Mouse (Mus musculus): ENCODE measurements at regions not wholly inside any gene's neighbourhood (a gene's known extent, or its start where the extent isn't known, plus 50 kb on each side); places are given as distances from the start of the nearest gene placed in this dataset.

GRCm38 (mm10) chr4:124223646-124224500, 306.1 kb upstream of the 4930535I16Rik start:
- no peak for ATAC-seq (replicated peaks; ENCODE audit: insufficient number of reproducible peaks, insufficient read depth, low FRiP score, low read depth)
- no peak overlapping the region for H3K27ac ChIP-seq
- peaks cover 44% of the 10 kb centered on the region for H3K27me3 ChIP-seq
- 78% methylated on average over 15 of the region's 15 CpGs for WGBS
- no peak overlapping the region for H3K9ac ChIP-seq
- H3K9me3 ChIP-seq (replicated peaks): no peaks in the 10 kb centered on the region
- H3K4me2 ChIP-seq: no peak overlapping the region
- no peaks in the 10 kb centered on the region for H3K36me3 ChIP-seq
- H3K4me3 ChIP-seq: no peak overlapping the region
- 0 out of 2 replicates have a peak, but pooled peaks cover 4% of the 10 kb centered on the region for H3K4me1 ChIP-seq (replicated peaks)

- WGBS: 76% methylated on average over 4 of the region's 4 CpGs
- no peak overlapping the region for H3K4me2 ChIP-seq
- H3K36me3 ChIP-seq: no peaks in the 10 kb centered on the region
- no peak overlapping the region for H3K27ac ChIP-seq
- ATAC-seq (replicated peaks; ENCODE audit: insufficient number of reproducible peaks, insufficient read depth, low FRiP score, low read depth): no peak
- H3K4me3 ChIP-seq: no peak overlapping the region
- no peak overlapping the region for H3K9ac ChIP-seq
- peaks cover 8% of the 10 kb centered on the region; the same call in 1 of the 2 replicates for H3K4me1 ChIP-seq (replicated peaks)
- no peaks in the 10 kb centered on the region for H3K9me3 ChIP-seq (replicated peaks)
- H3K27me3 ChIP-seq: peaks cover 32% of the 10 kb centered on the region
Observed at GRCm38 (mm10) chr4:124221736-124222135, 303.9 kb upstream of the 4930535I16Rik start.

- H3K4me2 ChIP-seq: peak overlapping the region; percentile 28; the same call in 1 of the 2 replicates
- H3K4me3 ChIP-seq: no peak overlapping the region
- no peaks in the 10 kb centered on the region for H3K9me3 ChIP-seq (replicated peaks)
- no peak overlapping the region for H3K9ac ChIP-seq
- peaks cover 16% of the 10 kb centered on the region for H3K27me3 ChIP-seq
- peaks cover 8% of the 10 kb centered on the region; the same call in 1 of the 2 replicates for H3K4me1 ChIP-seq (replicated peaks)
- no peaks in the 10 kb centered on the region for H3K36me3 ChIP-seq
- 34% methylated on average over 10 of the region's 10 CpGs for WGBS
- H3K27ac ChIP-seq: no peak overlapping the region
- ATAC-seq (replicated peaks; ENCODE audit: insufficient number of reproducible peaks, insufficient read depth, low FRiP score, low read depth): peak; percentile 50
Observed at GRCm38 (mm10) chr4:124217206-124217605, 299.4 kb upstream of the 4930535I16Rik start.

- no peak overlapping the region for H3K4me2 ChIP-seq
- no peaks in the 10 kb centered on the region for H3K9me3 ChIP-seq (replicated peaks)
- peaks cover 9% of the 10 kb centered on the region for H3K27me3 ChIP-seq
- no peak for ATAC-seq (replicated peaks; ENCODE audit: insufficient number of reproducible peaks, insufficient read depth, low FRiP score, low read depth)
- H3K27ac ChIP-seq: no peak overlapping the region
- 56% methylated on average over 5 of the region's 5 CpGs for WGBS
- H3K4me1 ChIP-seq (replicated peaks): peaks cover 8% of the 10 kb centered on the region; the same call in 1 of the 2 replicates
- H3K36me3 ChIP-seq: no peaks in the 10 kb centered on the region
- H3K9ac ChIP-seq: no peak overlapping the region
- no peak overlapping the region for H3K4me3 ChIP-seq
Observed at GRCm38 (mm10) chr4:124216351-124216750, 298.5 kb upstream of the 4930535I16Rik start.

GRCm38 (mm10) chr4:124215077-124215476, 297.3 kb upstream of the 4930535I16Rik start:
- no peak for ATAC-seq (replicated peaks; ENCODE audit: insufficient number of reproducible peaks, insufficient read depth, low FRiP score, low read depth)
- no peak overlapping the region for H3K4me2 ChIP-seq
- H3K9ac ChIP-seq: no peak overlapping the region
- no peaks in the 10 kb centered on the region; the same call in 1 of the 2 replicates for H3K27me3 ChIP-seq
- H3K36me3 ChIP-seq: no peaks in the 10 kb centered on the region
- peaks cover 8% of the 10 kb centered on the region; the same call in 1 of the 2 replicates for H3K4me1 ChIP-seq (replicated peaks)
- H3K4me3 ChIP-seq: no peak overlapping the region
- no peak overlapping the region for H3K27ac ChIP-seq
- WGBS: 70% methylated on average over 7 of the region's 7 CpGs
- H3K9me3 ChIP-seq (replicated peaks): no peaks in the 10 kb centered on the region

GRCm38 (mm10) chr4:124210103-124210502, 292.3 kb upstream of the 4930535I16Rik start:
- Histone ChIP-seq H3K36me3 (no peaks in the 10 kb centered on the region), H3K27me3 (no peaks in the 10 kb centered on the region; the same call in 1 of the 2 replicates), H3K27ac (no peak overlapping the region), H3K9me3 (replicated peaks) (no peaks in the 10 kb centered on the region), H3K4me1 (replicated peaks) (no peaks in the 10 kb centered on the region), H3K4me3 (no peak overlapping the region), H3K4me2 (no peak overlapping the region), H3K9ac (no peak overlapping the region)
- no peak for ATAC-seq (replicated peaks; ENCODE audit: insufficient number of reproducible peaks, insufficient read depth, low FRiP score, low read depth)
- 71% methylated on average over 9 of the region's 9 CpGs for WGBS

- H3K36me3 ChIP-seq: no peaks in the 10 kb centered on the region
- 79% methylated on average over 16 of the region's 16 CpGs for WGBS
- H3K4me3 ChIP-seq: no peak overlapping the region
- H3K27ac ChIP-seq: no peak overlapping the region
- no peak for ATAC-seq (replicated peaks; ENCODE audit: insufficient number of reproducible peaks, insufficient read depth, low FRiP score, low read depth)
- no peak overlapping the region for H3K4me2 ChIP-seq
- peaks cover 3% of the 10 kb centered on the region; the same call in 1 of the 2 replicates for H3K27me3 ChIP-seq
- H3K4me1 ChIP-seq (replicated peaks): no peaks in the 10 kb centered on the region
- H3K9me3 ChIP-seq (replicated peaks): no peaks in the 10 kb centered on the region
- H3K9ac ChIP-seq: no peak overlapping the region
Observed at GRCm38 (mm10) chr4:124206480-124206879, 288.7 kb upstream of the 4930535I16Rik start.

- H3K36me3 ChIP-seq: no peaks in the 10 kb centered on the region
- no peak overlapping the region for H3K4me2 ChIP-seq
- no peak overlapping the region for H3K27ac ChIP-seq
- WGBS: 84% methylated on average over 2 of the region's 2 CpGs
- no peak overlapping the region for H3K9ac ChIP-seq
- H3K27me3 ChIP-seq: peaks cover 30% of the 10 kb centered on the region
- no peak for ATAC-seq (replicated peaks; ENCODE audit: insufficient number of reproducible peaks, insufficient read depth, low FRiP score, low read depth)
- no peaks in the 10 kb centered on the region for H3K9me3 ChIP-seq (replicated peaks)
- H3K4me3 ChIP-seq: no peak overlapping the region
- no peaks in the 10 kb centered on the region for H3K4me1 ChIP-seq (replicated peaks)
Observed at GRCm38 (mm10) chr4:124203736-124204135, 285.9 kb upstream of the 4930535I16Rik start.

- no peaks in the 10 kb centered on the region for H3K9me3 ChIP-seq (replicated peaks)
- no peaks in the 10 kb centered on the region for H3K4me1 ChIP-seq (replicated peaks)
- H3K36me3 ChIP-seq: no peaks in the 10 kb centered on the region
- no peak for ATAC-seq (replicated peaks; ENCODE audit: insufficient number of reproducible peaks, insufficient read depth, low FRiP score, low read depth)
- H3K27me3 ChIP-seq: peaks cover 58% of the 10 kb centered on the region
- H3K27ac ChIP-seq: no peak overlapping the region
- 33% methylated on average over 14 of the region's 14 CpGs for WGBS
- no peak overlapping the region for H3K4me3 ChIP-seq
- H3K4me2 ChIP-seq: no peak overlapping the region
- no peak overlapping the region for H3K9ac ChIP-seq
Observed at GRCm38 (mm10) chr4:124199884-124200844, 282.3 kb upstream of the 4930535I16Rik start.

- H3K9ac ChIP-seq: no peak overlapping the region
- H3K4me2 ChIP-seq: no peak overlapping the region
- no peaks in the 10 kb centered on the region for H3K36me3 ChIP-seq
- H3K4me1 ChIP-seq (replicated peaks): no peaks in the 10 kb centered on the region
- H3K27me3 ChIP-seq: peaks cover 64% of the 10 kb centered on the region
- no peak for ATAC-seq (replicated peaks; ENCODE audit: insufficient number of reproducible peaks, insufficient read depth, low FRiP score, low read depth)
- H3K9me3 ChIP-seq (replicated peaks): no peaks in the 10 kb centered on the region
- no peak overlapping the region for H3K4me3 ChIP-seq
- WGBS: 58% methylated on average over 15 of the region's 15 CpGs
- no peak overlapping the region for H3K27ac ChIP-seq
Observed at GRCm38 (mm10) chr4:124198832-124199231, 281.0 kb upstream of the 4930535I16Rik start.

- 17% methylated on average over 12 of the region's 12 CpGs for WGBS
- no peak overlapping the region for H3K9ac ChIP-seq
- no peaks in the 10 kb centered on the region for H3K36me3 ChIP-seq
- H3K4me2 ChIP-seq: no peak overlapping the region
- no peaks in the 10 kb centered on the region for H3K4me1 ChIP-seq (replicated peaks)
- no peak overlapping the region for H3K27ac ChIP-seq
- no peak; the same call in 1 of the 2 replicates for ATAC-seq (replicated peaks; ENCODE audit: insufficient number of reproducible peaks, insufficient read depth, low FRiP score, low read depth)
- peaks cover 76% of the 10 kb centered on the region for H3K27me3 ChIP-seq
- H3K4me3 ChIP-seq: no peak overlapping the region
- H3K9me3 ChIP-seq (replicated peaks): no peaks in the 10 kb centered on the region
Observed at GRCm38 (mm10) chr4:124196711-124197110, 278.9 kb upstream of the 4930535I16Rik start.
